Mouse (Mus musculus): Measurements from ENCODE around the gene Gm7257.

Gm7257 gene

GRCm38 (mm10) chr9:36431584-36431983, at the start of gene Gm7257:
TSS of gene Gm7257 (plus strand) at chr9:36431884.
- DNase-seq: no peak

- DNase-seq: no peak
Measured at GRCm38 (mm10) chr9:36402991-36403390, 28.7 kb upstream of the Gm7257 start.

GRCm38 (mm10) chr9:36435051-36435764, 3.5 kb downstream of the Gm7257 start:
- no peak for DNase-seq

- no peak for DNase-seq
Measured at GRCm38 (mm10) chr9:36475338-36475737, 43.7 kb downstream of the Gm7257 start, which contains the start of gene Gm9513. TSS of gene Gm9513 (plus strand) at chr9:36475638.
